Mouse (Mus musculus): ENCODE results near the gene Slc7a9. TPM values are rescaled to one million over a fixed set of nuclear protein-coding genes. Genes with fewer than 3 reads are reported as not detected.
A peak's percentile ranks its signal among the peaks of the same experiment; 100 is the strongest.

Slc7a9 gene
- polyA plus RNA-seq (2016; fragmentation: Nextera tagmentation; extraction: Ambion mirVana) = 0.11 and 0.19 TPM in 2 replicates

DNA sequence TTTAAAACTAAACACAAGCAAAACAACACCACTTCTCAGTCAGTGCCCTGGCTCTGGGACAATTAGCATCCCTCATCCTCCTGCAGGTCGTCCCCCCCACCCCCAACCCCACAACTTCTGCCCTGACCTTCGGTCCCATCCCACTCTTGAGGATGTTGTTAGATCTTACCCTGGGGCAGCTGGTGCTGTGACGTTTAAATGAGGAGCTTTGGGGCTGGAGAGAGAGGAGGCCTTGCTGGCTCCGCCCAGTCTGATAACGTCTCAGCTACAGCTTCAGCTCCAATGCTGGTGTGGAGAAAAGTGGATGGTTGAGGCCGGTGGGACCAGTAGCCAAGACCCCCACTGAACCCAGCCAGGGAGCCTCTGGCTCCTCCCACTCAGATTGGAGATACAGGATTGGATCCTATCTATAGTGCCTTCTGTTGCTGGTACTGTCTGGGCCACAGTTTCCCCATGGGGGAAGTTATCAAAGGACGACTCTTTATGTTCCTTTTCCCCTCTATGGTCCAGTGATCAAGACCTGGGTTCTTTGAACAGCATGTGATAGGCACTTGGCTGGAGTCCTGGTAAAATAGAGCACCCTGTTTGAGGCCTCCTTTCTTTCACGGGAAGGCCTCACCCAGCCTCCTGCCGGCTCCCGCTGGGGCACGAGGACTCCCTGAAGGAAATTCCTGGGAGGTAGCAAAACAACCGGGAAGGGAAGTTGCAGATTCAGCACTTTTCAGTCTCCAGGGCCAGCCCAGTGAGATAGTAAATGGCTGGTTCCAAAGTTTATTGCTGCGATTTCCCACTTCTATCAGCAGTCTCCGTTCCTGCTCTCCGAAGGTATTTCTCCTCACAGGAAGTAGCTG, at the start of gene Slc7a9:
Gene Slc7a9, plus strand, starts transcription at position 801 of the 851 bp plus-strand sequence.
- 30% methylated on average over 15 of the region's 15 CpGs for WGBS
- H3K36me3 ChIP-seq = no peaks in the 10 kb centered on the region
- no peak within 1 kb of the TSS for H3K4me3 ChIP-seq
- H3K27ac ChIP-seq = peak within 1 kb of the TSS; percentile 25
- no peaks in the 10 kb centered on the region; the same call in 1 of the 2 replicates for H3K9me3 ChIP-seq (replicated peaks)
- no peaks in the 10 kb centered on the region for H3K27me3 ChIP-seq (ENCODE audit: low read depth, poor library complexity, severe bottlenecking)
- DNase-seq (ENCODE audit: low spot score) = no peak
- H3K4me1 ChIP-seq = peaks cover 14% of the 10 kb centered on the region

GRCm38 (mm10) chr7:35401169-35401568, 47.4 kb upstream of the Slc7a9 start:
- 88% methylated on average over 4 of the region's 4 CpGs for WGBS
- Histone ChIP-seq H3K27ac (no peak overlapping the region), H3K9me3 (replicated peaks) (0 out of 2 replicates have a peak, but pooled peaks cover 2% of the 10 kb centered on the region), H3K36me3 (peaks cover 76% of the 10 kb centered on the region), H3K27me3 (ENCODE audit: low read depth, poor library complexity, severe bottlenecking) (no peaks in the 10 kb centered on the region), H3K4me3 (no peak overlapping the region), H3K4me1 (peaks cover 11% of the 10 kb centered on the region)
- no peak for DNase-seq (ENCODE audit: low spot score)

DNA sequence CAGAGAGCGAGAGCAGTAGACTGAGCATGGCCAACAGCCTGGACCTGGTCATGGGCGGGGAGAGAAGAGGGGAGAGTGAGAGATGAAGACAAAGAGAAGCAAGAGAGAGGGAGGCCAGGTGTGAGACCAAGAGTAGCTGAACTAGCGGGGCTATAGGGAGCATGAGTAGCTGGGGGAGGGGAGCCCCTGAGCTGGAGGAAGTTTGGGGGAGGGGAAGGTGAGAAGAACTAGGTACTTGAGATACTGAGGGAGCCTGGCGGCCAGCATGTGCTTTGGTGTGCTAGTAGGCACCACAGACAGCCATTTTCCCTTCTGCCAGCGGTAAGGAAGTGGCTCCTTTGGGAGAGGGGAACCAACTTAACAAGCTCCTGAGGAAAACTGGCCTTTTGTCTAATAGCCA, 33.4 kb upstream of the Slc7a9 start:
- WGBS = 55% methylated on average over 5 of the region's 5 CpGs
- no peaks in the 10 kb centered on the region for H3K9me3 ChIP-seq (replicated peaks)
- peaks cover 15% of the 10 kb centered on the region for H3K4me1 ChIP-seq
- no peak overlapping the region for H3K4me3 ChIP-seq
- peak overlapping the region; percentile 73; the same call in 1 of the 2 replicates for H3K27ac ChIP-seq
- no peaks in the 10 kb centered on the region for H3K27me3 ChIP-seq (ENCODE audit: low read depth, poor library complexity, severe bottlenecking)
- peaks cover 86% of the 10 kb centered on the region for H3K36me3 ChIP-seq
- DNase-seq (ENCODE audit: low spot score) = no peak

DNA sequence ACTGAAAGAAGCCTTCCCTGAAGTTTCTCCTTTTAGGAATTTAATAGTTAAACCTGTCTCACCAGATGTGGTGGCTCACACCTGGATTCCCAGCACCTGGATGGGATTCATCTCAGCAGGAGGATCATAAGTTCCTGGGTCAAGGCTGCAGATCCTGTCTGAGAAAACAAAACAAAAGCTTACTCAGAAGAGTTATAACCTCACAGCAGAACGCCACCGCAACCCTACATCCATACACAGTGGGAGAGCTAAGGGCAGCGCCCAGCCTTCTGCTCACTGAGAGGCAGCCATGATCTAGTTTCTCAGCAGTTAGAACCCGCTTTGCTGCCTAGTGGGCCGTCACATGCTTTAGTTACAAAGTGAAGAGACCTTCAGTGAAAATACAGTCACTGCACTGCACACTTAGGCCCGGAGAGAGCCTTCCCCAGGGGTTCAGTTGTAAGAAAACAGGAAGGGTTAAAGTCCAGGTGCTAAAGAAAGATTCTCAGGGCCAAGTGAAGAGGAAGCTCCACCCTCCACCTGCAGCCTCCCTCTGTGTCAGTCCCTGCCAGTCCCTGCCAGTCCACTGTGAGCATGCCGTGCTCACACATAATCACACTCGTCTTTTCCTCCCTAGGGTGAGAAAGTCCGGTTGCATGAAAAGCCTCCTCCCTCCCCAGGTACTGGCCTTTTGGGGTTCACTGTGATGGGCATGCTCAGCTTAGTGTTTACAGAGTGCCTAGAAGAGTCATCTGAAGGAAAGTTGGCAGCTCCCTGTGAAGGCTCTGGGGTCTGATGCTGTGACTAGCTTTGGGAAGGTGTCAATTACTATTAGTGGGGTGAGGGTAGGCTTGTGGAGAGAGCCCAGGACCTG, 32.6 kb upstream of the Slc7a9 start:
- 77% methylated on average over 9 of the region's 9 CpGs for WGBS
- Histone ChIP-seq H3K27me3 (ENCODE audit: low read depth, poor library complexity, severe bottlenecking) (no peaks in the 10 kb centered on the region), H3K9me3 (replicated peaks) (no peaks in the 10 kb centered on the region), H3K27ac (peak overlapping the region; percentile 73), H3K4me1 (peaks cover 15% of the 10 kb centered on the region), H3K4me3 (no peak overlapping the region), H3K36me3 (peaks cover 86% of the 10 kb centered on the region)
- DNase-seq (ENCODE audit: low spot score) = no peak

DNA sequence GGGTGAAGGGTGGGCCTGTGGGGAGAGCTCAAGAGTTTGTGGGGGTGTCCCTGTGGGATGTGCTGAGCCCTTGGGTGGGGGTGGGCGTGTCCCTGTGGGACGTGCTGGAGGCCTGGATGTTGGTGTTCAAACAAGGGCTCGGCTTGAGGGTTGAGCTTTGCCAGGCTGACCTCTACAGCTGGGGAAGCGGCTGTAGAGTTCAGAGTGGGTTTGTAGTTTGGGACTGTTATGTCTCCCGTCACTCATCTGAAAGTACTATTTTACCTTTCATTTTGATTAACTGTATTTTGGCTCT, 32.0 kb upstream of the Slc7a9 start:
- Histone ChIP-seq H3K27ac (no peak overlapping the region; the same call in 1 of the 2 replicates), H3K4me1 (peaks cover 15% of the 10 kb centered on the region), H3K27me3 (ENCODE audit: low read depth, poor library complexity, severe bottlenecking) (no peaks in the 10 kb centered on the region), H3K4me3 (no peak overlapping the region), H3K9me3 (replicated peaks) (no peaks in the 10 kb centered on the region), H3K36me3 (peaks cover 88% of the 10 kb centered on the region)
- no peak for DNase-seq (ENCODE audit: low spot score)
- WGBS = 87% methylated on average over 5 of the region's 5 CpGs

DNA sequence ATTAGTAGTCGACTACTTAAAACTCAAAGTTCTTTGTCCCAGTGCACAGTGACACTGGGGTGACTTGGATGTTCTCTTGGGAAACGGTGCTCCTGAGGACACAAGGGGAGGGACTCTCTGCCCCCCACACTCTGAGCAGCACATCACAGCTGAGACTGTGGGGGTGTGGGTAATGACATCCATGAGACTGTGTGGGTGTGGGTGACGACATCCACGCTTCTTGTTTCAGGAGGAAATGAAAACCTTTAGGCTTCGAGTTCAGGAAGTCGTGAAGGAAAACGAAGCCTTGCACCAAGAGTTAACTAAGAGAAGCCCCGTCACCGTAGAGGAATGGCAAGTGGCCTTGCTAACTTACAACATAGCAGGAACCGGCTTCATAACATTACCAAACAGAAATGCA, 25.5 kb upstream of the Slc7a9 start:
- Histone ChIP-seq H3K36me3 (peaks cover 86% of the 10 kb centered on the region), H3K27ac (no peak overlapping the region), H3K9me3 (replicated peaks) (no peaks in the 10 kb centered on the region), H3K4me3 (no peak overlapping the region), H3K27me3 (ENCODE audit: low read depth, poor library complexity, severe bottlenecking) (no peaks in the 10 kb centered on the region), H3K4me1 (no peaks in the 10 kb centered on the region)
- no peak for DNase-seq (ENCODE audit: low spot score)
- 94% methylated on average over 10 of the region's 10 CpGs for WGBS

DNA sequence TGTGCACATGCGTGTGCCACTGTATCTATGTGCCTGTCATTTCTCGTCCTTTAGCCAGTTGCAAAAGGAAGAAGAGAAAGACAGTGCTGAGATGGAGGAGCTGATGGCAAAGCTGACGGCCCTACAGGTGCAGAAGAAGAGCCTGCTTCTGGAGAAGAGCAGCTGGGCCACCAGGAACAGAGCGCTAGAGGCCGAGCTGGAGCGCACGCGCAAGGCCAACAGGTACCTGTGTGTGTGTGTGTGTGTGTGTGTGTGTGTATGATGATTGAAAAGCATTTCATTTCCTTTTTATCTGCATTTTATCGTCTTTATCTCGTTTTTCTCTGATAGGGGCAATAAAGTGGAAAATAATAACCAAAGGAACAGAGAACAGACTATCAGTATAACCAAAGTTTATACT, 20.4 kb upstream of the Slc7a9 start:
- Histone ChIP-seq H3K36me3 (peaks cover 85% of the 10 kb centered on the region), H3K27ac (no peak overlapping the region), H3K4me1 (no peaks in the 10 kb centered on the region), H3K9me3 (replicated peaks) (no peaks in the 10 kb centered on the region), H3K4me3 (no peak overlapping the region), H3K27me3 (ENCODE audit: low read depth, poor library complexity, severe bottlenecking) (no peaks in the 10 kb centered on the region)
- 92% methylated on average over 10 of the region's 10 CpGs for WGBS
- no peak for DNase-seq (ENCODE audit: low spot score)

- no peak for DNase-seq (ENCODE audit: low spot score)
- no peaks in the 10 kb centered on the region for H3K9me3 ChIP-seq (replicated peaks)
- H3K4me3 ChIP-seq = no peak overlapping the region
- no peaks in the 10 kb centered on the region for H3K27me3 ChIP-seq (ENCODE audit: low read depth, poor library complexity, severe bottlenecking)
- H3K27ac ChIP-seq = no peak overlapping the region
- peaks cover 94% of the 10 kb centered on the region for H3K36me3 ChIP-seq
- H3K4me1 ChIP-seq = no peaks in the 10 kb centered on the region
- WGBS = 76% methylated on average over 9 of the region's 9 CpGs
Observed at GRCm38 (mm10) chr7:35435266-35435665, 13.3 kb upstream of the Slc7a9 start.

GRCm38 (mm10) chr7:35447501-35447900, 1.1 kb upstream of the Slc7a9 start:
- no peak overlapping the region for H3K27ac ChIP-seq
- no peaks in the 10 kb centered on the region for H3K36me3 ChIP-seq
- H3K9me3 ChIP-seq (replicated peaks) = no peaks in the 10 kb centered on the region; the same call in 1 of the 2 replicates
- peaks cover 14% of the 10 kb centered on the region for H3K4me1 ChIP-seq
- no peak overlapping the region for H3K4me3 ChIP-seq
- WGBS = 63% methylated on average over 4 of the region's 4 CpGs
- no peaks in the 10 kb centered on the region for H3K27me3 ChIP-seq (ENCODE audit: low read depth, poor library complexity, severe bottlenecking)
- DNase-seq (ENCODE audit: low spot score) = no peak

DNA sequence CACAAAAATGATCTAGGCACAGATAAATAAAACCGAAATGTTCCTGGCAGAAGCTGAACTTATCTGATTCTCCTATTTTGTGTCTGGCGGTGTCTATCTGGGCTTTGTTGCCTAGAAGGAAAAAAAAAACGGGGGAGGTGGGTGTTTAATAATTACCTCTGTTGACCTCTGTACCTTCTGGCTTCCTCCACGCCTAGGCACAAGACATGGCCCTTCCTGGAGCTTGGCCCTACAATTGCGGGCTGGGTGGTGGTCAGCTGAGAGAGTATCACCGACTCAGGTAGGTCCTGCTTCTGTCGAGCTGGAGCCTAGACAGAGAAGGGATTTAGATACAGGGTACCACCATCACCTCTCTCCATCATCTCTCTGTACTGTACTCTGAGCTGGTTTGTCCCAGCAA, 271 bp downstream of the Slc7a9 start:
- no peaks in the 10 kb centered on the region for H3K9me3 ChIP-seq (replicated peaks)
- H3K4me1 ChIP-seq = peaks cover 14% of the 10 kb centered on the region
- H3K27me3 ChIP-seq (ENCODE audit: low read depth, poor library complexity, severe bottlenecking) = no peaks in the 10 kb centered on the region
- 76% methylated on average over 7 of the region's 7 CpGs for WGBS
- H3K4me3 ChIP-seq = no peak overlapping the region
- DNase-seq (ENCODE audit: low spot score) = no peak
- H3K36me3 ChIP-seq = no peaks in the 10 kb centered on the region
- H3K27ac ChIP-seq = no peak overlapping the region

DNA sequence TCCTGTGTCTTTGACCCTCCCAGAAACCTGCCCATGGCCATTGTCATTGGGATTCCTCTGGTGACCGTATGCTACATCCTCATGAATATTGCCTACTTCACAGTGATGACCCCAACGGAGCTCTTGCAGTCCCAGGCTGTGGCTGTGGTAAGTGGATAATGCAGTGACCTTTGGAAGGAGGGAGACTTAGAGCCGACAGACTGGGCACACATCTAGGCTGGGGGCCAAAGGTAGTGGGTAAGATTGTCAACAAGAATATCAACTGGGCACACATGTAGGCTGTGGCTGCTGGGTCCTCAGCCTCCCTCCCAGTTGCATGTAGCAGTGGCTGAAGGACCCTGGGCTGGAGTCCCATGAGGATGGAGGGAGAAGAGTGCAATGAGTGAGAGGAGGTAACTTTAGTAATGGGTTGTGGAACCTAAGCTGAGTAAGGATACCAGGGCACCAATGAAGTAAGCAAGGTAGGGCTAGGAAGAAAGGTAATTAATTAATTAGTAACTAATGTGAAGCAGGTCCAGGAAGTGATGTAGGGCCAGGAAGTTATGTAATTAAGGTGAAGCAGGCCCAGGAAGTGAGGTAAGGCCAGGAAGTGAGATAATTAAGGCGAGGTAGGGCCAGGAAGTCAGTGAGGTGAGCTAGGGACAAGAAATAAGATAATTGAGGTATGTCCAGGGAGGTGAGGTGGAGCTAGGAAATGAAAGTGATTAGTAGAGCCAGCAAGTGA, 7.7 kb downstream of the Slc7a9 start:
- Histone ChIP-seq H3K27ac (no peak overlapping the region), H3K4me1 (no peaks in the 10 kb centered on the region), H3K4me3 (no peak overlapping the region), H3K27me3 (ENCODE audit: low read depth, poor library complexity, severe bottlenecking) (no peaks in the 10 kb centered on the region), H3K36me3 (no peaks in the 10 kb centered on the region), H3K9me3 (replicated peaks) (no peaks in the 10 kb centered on the region)
- no peak for DNase-seq (ENCODE audit: low spot score)
- 79% methylated on average over 4 of the region's 4 CpGs for WGBS

DNA sequence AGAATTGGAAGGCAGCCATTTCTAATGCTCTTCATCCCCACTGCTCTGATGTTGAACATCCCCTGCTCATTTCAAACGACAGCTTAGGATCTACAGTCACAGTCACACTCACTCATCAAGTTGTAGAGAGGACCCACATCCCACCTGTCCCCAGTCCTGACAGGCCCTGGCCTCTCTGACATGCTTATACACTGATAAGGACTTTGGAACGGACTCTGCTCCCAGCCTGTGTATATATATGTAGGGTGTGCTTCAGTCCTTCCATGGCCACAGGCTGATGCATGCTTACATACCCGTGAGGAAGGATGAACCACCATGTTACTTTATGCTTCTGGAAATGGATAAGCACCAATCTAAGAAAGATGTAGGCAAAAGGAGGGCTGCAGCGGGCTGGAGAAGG, 12.4 kb downstream of the Slc7a9 start:
- Histone ChIP-seq H3K4me3 (no peak overlapping the region), H3K4me1 (no peaks in the 10 kb centered on the region), H3K27me3 (ENCODE audit: low read depth, poor library complexity, severe bottlenecking) (no peaks in the 10 kb centered on the region), H3K36me3 (no peaks in the 10 kb centered on the region), H3K27ac (no peak overlapping the region), H3K9me3 (replicated peaks) (no peaks in the 10 kb centered on the region)
- 89% methylated on average over 4 of the region's 4 CpGs for WGBS
- no peak for DNase-seq (ENCODE audit: low spot score)
